Mouse (Mus musculus) liver, adult 2 months (tissue): ENCODE results near the gene Pnp2.
"Not testable (repeated sequence)": the region's sequence is repeated elsewhere in the genome, so short reads cannot be mapped to it uniquely, and the experiment has no call there.

Source experiments
- CTCF ChIP-seq: fragments of 200-500 bp; IDR thresholded peaks from 2 replicates; pipeline ENCODE4 v1.5.1; 2011; ENCODE audit warnings: low read depth, low read length, control low read depth
- POLR2A ChIP-seq: fragments of 200-500 bp; IDR thresholded peaks from 2 replicates; pipeline ENCODE4 v1.6.1; 2011; ENCODE audit warnings: low read length, control low read depth; ENCODE audit not compliant: insufficient read depth; ENCODE audit errors: extremely low read depth

DNA sequence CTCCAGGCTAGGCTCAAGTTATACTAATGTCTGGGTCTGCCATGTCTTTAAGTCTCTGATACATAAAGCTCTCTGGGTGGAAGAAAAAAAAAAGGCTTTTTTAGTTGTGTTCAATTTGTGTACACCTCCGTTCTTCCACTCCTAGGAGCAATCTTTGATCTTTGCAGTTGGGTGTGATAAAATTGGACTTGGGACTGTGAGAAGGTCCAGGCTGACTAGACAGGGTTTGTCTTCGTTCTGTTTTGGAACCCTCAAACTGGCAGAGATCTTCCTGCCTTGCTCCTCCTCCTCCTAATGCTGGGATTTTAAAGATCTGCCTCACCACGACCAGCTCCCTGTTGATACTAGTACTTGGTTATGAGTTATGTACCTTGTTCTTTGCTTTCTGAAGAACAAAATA is 1.4 kb downstream of the Pnp2 start:
- TF ChIP-seq POLR2A, CTCF: not testable (repeated sequence)
